Mouse (Mus musculus): ENCODE measurements around the gene Bach2. TPM values are rescaled to one million over a fixed set of nuclear protein-coding genes. Genes with fewer than 3 reads are reported as not detected.
A peak's percentile ranks its signal among the peaks of the same experiment; 100 is the strongest.

Gene Bach2
- polyA plus RNA-seq, 1 experiment from 2014 or later: 5.9 TPM

DNA sequence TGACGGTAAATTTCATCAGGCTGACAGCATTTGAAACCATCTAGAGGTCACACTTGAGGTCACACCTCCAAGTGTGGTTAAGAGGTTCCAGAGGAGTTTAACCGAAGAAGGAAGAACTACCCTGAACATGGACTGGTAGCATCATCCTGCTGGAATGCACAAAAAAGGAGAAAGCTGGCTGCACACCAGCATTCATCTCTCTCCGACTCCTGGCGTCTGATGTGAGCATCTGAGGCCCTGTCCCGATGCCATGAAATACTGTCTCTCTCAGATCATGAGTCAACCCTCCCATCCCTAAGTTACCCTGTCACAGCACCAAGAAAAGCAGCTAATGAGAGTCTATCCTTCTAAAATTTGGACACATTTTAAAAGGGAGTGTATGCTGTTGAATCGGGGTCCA is 17.6 kb upstream of the Bach2 start:
- 42% methylated on average over 6 of the region's 6 CpGs for WGBS
- no peak overlapping the region for H3K4me2 ChIP-seq (ENCODE audit: low read length)

DNA sequence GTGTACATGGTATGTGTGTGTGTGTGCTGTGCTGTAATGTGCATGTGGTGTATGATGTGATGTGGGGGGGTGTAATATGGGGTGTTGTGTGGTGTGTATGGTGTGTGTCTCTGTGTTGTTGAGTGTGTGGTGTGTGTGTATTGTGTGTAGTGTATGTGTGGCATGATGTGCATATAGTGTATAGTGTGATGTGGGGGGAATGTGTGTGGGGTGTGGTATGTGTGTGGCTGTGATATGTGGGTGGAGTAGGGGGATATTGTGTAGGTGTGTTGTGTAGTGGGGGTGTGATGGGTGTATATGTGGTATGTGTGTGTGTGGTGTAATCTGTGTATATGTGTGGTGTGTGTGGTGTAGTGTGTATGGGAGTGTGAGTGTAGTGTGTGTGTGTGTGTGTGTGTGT is 15.0 kb upstream of the Bach2 start:
- H3K4me3 ChIP-seq (replicated peaks; ENCODE audit: low read depth, low read length): no peak overlapping the region
- no peak overlapping the region for H3K9ac ChIP-seq (ENCODE audit: low read depth, low read length)
- no peaks in the 10 kb centered on the region; the same call in 1 of the 2 replicates for H3K4me1 ChIP-seq (replicated peaks; ENCODE audit: insufficient read depth, low read length)
- ATAC-seq (replicated peaks; ENCODE audit: low FRiP score, low read depth) (0 out of 2 replicates have a peak, but pooled peaks have one; percentile 11), DNase-seq (ENCODE audit: low spot score) (no peak)
- H3K27me3 ChIP-seq (ENCODE audit: insufficient read depth, low read length): no peaks in the 10 kb centered on the region
- H3K9me3 ChIP-seq (replicated peaks; ENCODE audit: low read length): no peaks in the 10 kb centered on the region
- H3K36me3 ChIP-seq (ENCODE audit: insufficient read depth, low read length): no peaks in the 10 kb centered on the region
- H3K4me2 ChIP-seq (ENCODE audit: low read length): no peak overlapping the region
- no peak overlapping the region for H3K27ac ChIP-seq
- no peak for TF ChIP-seq CTCF (IDR thresholded peaks at IDR 0.05; ENCODE audit: low read depth)

More for the DNA sequence above, 17.6 kb upstream of the Bach2 start:
- no peak for TF ChIP-seq CTCF (IDR thresholded peaks at IDR 0.05; ENCODE audit: low read depth)
- H3K4me1 ChIP-seq (replicated peaks; ENCODE audit: insufficient read depth, low read length): no peaks in the 10 kb centered on the region
- no peak overlapping the region for H3K9ac ChIP-seq (ENCODE audit: low read depth, low read length)
- DNase-seq (ENCODE audit: low spot score) (peak; percentile 16), ATAC-seq (replicated peaks; ENCODE audit: low FRiP score, low read depth) (no peak)
- H3K27me3 ChIP-seq (ENCODE audit: insufficient read depth, low read length): no peaks in the 10 kb centered on the region
- no peak overlapping the region for H3K27ac ChIP-seq
- H3K9me3 ChIP-seq (replicated peaks; ENCODE audit: low read length): no peaks in the 10 kb centered on the region
- no peaks in the 10 kb centered on the region for H3K36me3 ChIP-seq (ENCODE audit: insufficient read depth, low read length)
- H3K4me3 ChIP-seq (replicated peaks; ENCODE audit: low read depth, low read length): no peak overlapping the region

DNA sequence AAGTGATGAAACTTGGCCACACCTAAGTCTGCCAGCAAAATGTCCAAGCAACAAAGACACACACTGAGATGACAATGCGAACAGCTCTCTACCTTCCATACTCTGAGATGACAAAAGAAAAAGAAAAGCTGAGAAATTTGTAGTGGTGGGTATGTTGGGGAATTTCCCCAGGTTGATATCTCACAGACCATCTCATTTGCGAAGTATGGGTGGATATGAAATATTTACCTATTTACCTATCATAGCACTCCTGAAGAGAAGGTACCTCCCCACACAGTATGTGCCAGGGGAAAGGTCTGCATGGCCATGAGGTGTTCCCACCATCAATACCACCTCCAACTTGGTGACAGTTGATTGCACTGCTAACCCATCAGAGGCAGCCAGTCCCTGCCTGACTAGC is 13.4 kb upstream of the Bach2 start:
- DNase-seq (ENCODE audit: low spot score): no peak
- H3K27ac ChIP-seq: no peak overlapping the region
- no peaks in the 10 kb centered on the region for H3K27me3 ChIP-seq (ENCODE audit: insufficient read depth, low read length)
- no peak for TF ChIP-seq CTCF (IDR thresholded peaks at IDR 0.05; ENCODE audit: low read depth)
- no peaks in the 10 kb centered on the region for H3K9me3 ChIP-seq (replicated peaks; ENCODE audit: low read length)
- 97% methylated on average over 2 of the region's 2 CpGs for WGBS
- H3K4me1 ChIP-seq (replicated peaks; ENCODE audit: insufficient read depth, low read length): no peaks in the 10 kb centered on the region; the same call in 1 of the 2 replicates
- no peak overlapping the region for H3K4me3 ChIP-seq (replicated peaks; ENCODE audit: low read depth, low read length)
- H3K4me2 ChIP-seq (ENCODE audit: low read length): no peak overlapping the region
- H3K9ac ChIP-seq (ENCODE audit: low read depth, low read length): no peak overlapping the region
- no peaks in the 10 kb centered on the region for H3K36me3 ChIP-seq (ENCODE audit: insufficient read depth, low read length)
- ATAC-seq (replicated peaks; ENCODE audit: low FRiP score, low read depth): no peak

DNA sequence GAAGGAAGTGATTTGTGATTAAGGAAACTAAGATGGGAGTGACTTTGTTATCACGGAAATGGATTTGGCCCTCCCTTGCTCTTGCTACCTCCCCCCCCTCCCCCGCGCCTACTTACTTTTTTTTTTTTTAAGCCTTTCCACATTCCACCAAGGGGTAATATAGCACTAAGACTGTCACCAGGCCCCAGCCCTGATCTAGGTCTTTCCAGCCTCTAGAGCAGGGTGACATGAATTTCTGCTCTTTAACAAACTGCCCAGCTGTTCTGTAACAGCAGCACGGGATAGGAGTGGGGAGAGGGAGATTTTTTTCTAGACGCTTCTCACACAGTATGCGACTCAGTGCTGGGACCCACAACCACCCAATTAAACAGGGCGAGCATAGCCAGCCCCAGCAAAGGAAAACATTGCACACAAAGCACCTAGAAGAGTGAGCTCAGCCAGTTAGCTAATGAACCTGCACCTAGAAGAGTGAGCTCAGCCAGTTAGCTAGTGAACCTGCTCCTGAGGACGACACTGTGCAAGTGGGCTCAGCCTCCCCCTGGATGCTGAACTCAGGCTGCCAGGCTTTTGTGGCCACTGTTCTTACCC is 10.5 kb upstream of the Bach2 start:
- peak; percentile 57 for DNase-seq (ENCODE audit: low spot score)
- Histone ChIP-seq H3K4me1 (replicated peaks; ENCODE audit: insufficient read depth, low read length) (no peaks in the 10 kb centered on the region; the same call in 1 of the 2 replicates), H3K4me3 (replicated peaks; ENCODE audit: low read depth, low read length) (no peak overlapping the region), H3K27me3 (ENCODE audit: insufficient read depth, low read length) (no peaks in the 10 kb centered on the region), H3K36me3 (ENCODE audit: insufficient read depth, low read length) (no peaks in the 10 kb centered on the region), H3K4me2 (ENCODE audit: low read length) (no peak overlapping the region), H3K9ac (ENCODE audit: low read depth, low read length) (no peak overlapping the region), H3K9me3 (replicated peaks; ENCODE audit: low read length) (no peaks in the 10 kb centered on the region), H3K27ac (no peak overlapping the region)
- ATAC-seq (replicated peaks; ENCODE audit: low FRiP score, low read depth): no peak; the same call in 1 of the 2 replicates
- WGBS: 43% methylated on average over 8 of the region's 8 CpGs
- no peak for TF ChIP-seq CTCF (IDR thresholded peaks at IDR 0.05; ENCODE audit: low read depth)

DNA sequence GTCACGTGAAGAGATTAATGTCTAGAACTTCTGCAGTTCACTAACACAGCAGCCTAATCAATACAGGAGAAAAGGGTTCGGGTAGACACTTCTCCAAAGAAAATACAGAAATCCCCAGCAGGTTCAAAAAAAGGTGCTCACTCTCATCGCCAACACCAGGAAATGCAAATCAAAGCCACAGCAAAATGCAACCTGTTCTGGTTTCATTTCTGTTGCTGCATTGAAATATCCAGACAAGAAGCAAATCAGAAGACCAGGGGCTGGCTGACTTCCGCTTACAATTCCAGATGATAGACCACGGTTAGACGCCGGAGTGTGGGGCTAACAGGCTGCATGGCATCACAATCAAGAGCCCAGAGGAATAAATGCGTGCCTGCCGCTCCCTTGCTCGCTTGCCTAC is 9.3 kb upstream of the Bach2 start:
- no peak for TF ChIP-seq CTCF (IDR thresholded peaks at IDR 0.05; ENCODE audit: low read depth)
- ATAC-seq (replicated peaks; ENCODE audit: low FRiP score, low read depth): no peak
- Histone ChIP-seq H3K4me1 (replicated peaks; ENCODE audit: insufficient read depth, low read length) (no peaks in the 10 kb centered on the region; the same call in 1 of the 2 replicates), H3K27me3 (ENCODE audit: insufficient read depth, low read length) (no peaks in the 10 kb centered on the region), H3K4me3 (replicated peaks; ENCODE audit: low read depth, low read length) (no peak overlapping the region), H3K9me3 (replicated peaks; ENCODE audit: low read length) (no peaks in the 10 kb centered on the region), H3K36me3 (ENCODE audit: insufficient read depth, low read length) (no peaks in the 10 kb centered on the region), H3K27ac (no peak overlapping the region), H3K4me2 (ENCODE audit: low read length) (no peak overlapping the region), H3K9ac (ENCODE audit: low read depth, low read length) (no peak overlapping the region)
- 89% methylated on average over 10 of the region's 10 CpGs for WGBS
- no peak for DNase-seq (ENCODE audit: low spot score)

DNA sequence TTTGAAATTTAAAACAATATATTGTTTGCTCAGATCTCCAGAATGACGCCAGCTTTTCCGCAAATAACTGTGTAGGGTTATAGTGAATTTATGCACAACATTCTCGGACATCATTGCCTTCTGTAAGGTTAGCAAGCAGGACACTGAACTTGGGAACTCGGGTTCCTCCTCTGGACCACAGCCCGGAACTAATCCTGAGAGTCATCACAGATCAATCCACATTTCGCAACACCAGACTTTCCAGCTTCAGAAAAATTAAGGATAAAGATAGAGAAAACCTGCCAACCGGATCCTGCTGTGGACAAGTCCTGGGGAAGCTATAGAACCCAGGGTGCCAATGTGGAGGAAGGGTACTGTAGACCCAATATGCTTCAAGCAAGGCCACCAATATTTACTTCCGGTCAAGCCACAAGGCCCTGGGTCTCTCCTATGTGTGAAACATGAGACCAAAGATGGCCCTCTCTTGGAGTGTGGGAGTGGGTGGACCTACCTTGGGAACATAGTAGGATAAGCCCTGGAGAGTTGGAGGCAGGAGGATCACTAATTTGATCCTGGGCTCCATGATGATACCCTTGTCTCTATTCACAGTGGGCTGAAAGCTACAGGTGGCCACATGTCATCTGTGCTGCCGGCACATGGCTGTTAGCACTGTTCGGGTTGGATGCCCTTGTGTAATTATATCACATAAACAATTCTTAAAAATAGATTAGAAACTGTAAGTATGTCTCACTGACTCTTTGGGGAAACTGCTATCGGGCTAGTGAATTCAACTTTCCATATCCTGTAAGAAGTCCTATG is 7.1 kb upstream of the Bach2 start:
- Histone ChIP-seq H3K4me1 (replicated peaks; ENCODE audit: insufficient read depth, low read length) (no peaks in the 10 kb centered on the region; the same call in 1 of the 2 replicates), H3K4me3 (replicated peaks; ENCODE audit: low read depth, low read length) (no peak overlapping the region), H3K9ac (ENCODE audit: low read depth, low read length) (no peak overlapping the region), H3K27ac (no peak overlapping the region), H3K36me3 (ENCODE audit: insufficient read depth, low read length) (no peaks in the 10 kb centered on the region), H3K4me2 (ENCODE audit: low read length) (no peak overlapping the region), H3K27me3 (ENCODE audit: insufficient read depth, low read length) (no peaks in the 10 kb centered on the region), H3K9me3 (replicated peaks; ENCODE audit: low read length) (no peaks in the 10 kb centered on the region)
- 79% methylated on average over 11 of the region's 11 CpGs for WGBS
- DNase-seq (ENCODE audit: low spot score) (no peak), ATAC-seq (replicated peaks; ENCODE audit: low FRiP score, low read depth) (no peak)
- no peak for TF ChIP-seq CTCF (IDR thresholded peaks at IDR 0.05; ENCODE audit: low read depth)
